Mouse (Mus musculus): ENCODE data around the gene Fbf1. TPM values are rescaled to one million over a fixed set of nuclear protein-coding genes. Genes with fewer than 3 reads are reported as not detected.

Gene Fbf1
- polyA plus RNA-seq, 1 experiment from 2014 or later, result 58.5 TPM

GRCm38 (mm10) chr11:116176010-116176409 lies 8.0 kb upstream of the Fbf1 start:
- no peak for ATAC-seq
- H3K27me3 ChIP-seq, result no peaks in the 10 kb centered on the region
- no peaks in the 10 kb centered on the region for H3K9me3 ChIP-seq (replicated peaks)
- peaks cover 95% of the 10 kb centered on the region for H3K36me3 ChIP-seq (ENCODE audit: poor library complexity, severe bottlenecking)
- 90% methylated on average over 7 of the region's 7 CpGs for WGBS
- H3K27ac ChIP-seq, result no peak overlapping the region
- no peaks in the 10 kb centered on the region for H3K4me1 ChIP-seq
- no peak overlapping the region for H3K4me2 ChIP-seq
- H3K9ac ChIP-seq, result no peak overlapping the region
- H3K4me3 ChIP-seq, result no peak overlapping the region

GRCm38 (mm10) chr11:116174775-116175448 lies 6.9 kb upstream of the Fbf1 start:
- Histone ChIP-seq H3K4me3 (no peak overlapping the region), H3K36me3 (ENCODE audit: poor library complexity, severe bottlenecking) (peaks cover 85% of the 10 kb centered on the region), H3K27ac (no peak overlapping the region), H3K9me3 (replicated peaks) (no peaks in the 10 kb centered on the region), H3K4me2 (no peak overlapping the region), H3K9ac (0 out of 2 replicates have a peak overlapping the region, but pooled peaks have one; percentile 12), H3K27me3 (no peaks in the 10 kb centered on the region), H3K4me1 (no peaks in the 10 kb centered on the region)
- ATAC-seq, result no peak
- 96% methylated on average over 22 of the region's 22 CpGs for whole genome bisulfite sequencing

DNA sequence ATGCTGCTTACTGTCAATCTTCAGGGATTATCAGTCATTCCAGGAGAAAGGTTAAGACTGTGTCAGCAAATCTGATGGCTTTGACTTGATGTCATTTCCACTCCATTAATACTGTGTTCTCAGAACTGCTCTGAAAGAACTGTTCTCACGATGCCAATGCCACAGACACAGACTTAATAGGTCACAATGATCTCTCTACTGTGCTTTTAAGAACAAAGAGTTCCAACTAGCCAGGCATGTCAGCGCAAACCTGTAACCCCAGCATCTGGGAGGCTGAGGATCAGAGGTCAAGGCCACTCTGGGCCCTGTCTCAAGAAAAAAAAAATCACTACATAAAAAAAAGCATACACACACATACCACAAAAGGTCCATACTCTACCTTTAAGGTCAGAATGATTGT lies 4.0 kb upstream of the Fbf1 start:
- H3K36me3 ChIP-seq (ENCODE audit: poor library complexity, severe bottlenecking), result peaks cover 58% of the 10 kb centered on the region
- H3K9me3 ChIP-seq (replicated peaks), result no peaks in the 10 kb centered on the region
- no peak for ATAC-seq
- no peak overlapping the region for H3K4me3 ChIP-seq
- peaks cover 9% of the 10 kb centered on the region for H3K4me1 ChIP-seq
- H3K9ac ChIP-seq, result no peak overlapping the region
- no peaks in the 10 kb centered on the region for H3K27me3 ChIP-seq
- WGBS, result 91% methylated on average over 2 of the region's 2 CpGs
- no peak overlapping the region for H3K27ac ChIP-seq
- no peak overlapping the region for H3K4me2 ChIP-seq

DNA sequence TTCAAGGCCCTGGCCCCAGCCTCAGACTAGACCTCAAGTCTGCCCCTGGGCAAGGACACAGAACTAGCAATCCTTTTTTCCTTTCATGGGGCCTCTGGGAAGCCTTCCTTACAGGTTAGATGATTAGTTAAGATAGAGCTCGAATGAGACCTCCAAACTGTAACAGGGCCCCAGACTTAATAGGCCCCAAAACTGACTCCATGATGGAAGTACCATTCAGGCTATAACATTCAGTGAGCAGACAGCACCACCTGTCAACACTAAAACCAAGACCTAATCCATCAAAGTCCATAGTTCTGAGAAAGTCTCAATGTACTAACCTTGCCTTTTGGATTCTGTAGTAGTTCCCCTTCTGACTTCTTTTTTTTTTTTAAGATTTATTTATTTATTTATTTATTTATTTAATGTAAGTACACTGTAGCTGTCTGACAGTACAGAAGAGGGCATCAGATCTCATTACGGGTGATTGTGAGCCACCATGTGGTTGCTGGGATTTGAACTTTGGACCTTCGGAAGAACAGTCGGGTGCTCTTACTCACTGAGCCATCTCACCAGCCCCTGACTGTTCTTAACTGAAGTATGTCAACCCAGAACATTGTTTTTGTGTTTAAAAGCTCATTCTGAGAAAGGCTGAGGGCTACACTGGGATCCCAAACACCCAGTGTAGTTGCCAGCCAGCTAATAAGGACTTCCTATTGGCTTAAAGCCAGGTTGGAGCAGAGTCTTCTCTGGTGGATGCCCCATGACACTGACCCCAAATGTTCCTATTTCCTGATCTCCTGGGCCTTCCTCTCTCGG lies 2.2 kb upstream of the Fbf1 start:
- 89% methylated on average over 5 of the region's 5 CpGs for WGBS
- Histone ChIP-seq H3K4me3 (no peak overlapping the region), H3K36me3 (ENCODE audit: poor library complexity, severe bottlenecking) (peaks cover 52% of the 10 kb centered on the region), H3K4me2 (no peak overlapping the region), H3K27ac (no peak overlapping the region), H3K27me3 (no peaks in the 10 kb centered on the region), H3K4me1 (peaks cover 24% of the 10 kb centered on the region), H3K9ac (no peak overlapping the region), H3K9me3 (replicated peaks) (no peaks in the 10 kb centered on the region)
- ATAC-seq, result no peak

DNA sequence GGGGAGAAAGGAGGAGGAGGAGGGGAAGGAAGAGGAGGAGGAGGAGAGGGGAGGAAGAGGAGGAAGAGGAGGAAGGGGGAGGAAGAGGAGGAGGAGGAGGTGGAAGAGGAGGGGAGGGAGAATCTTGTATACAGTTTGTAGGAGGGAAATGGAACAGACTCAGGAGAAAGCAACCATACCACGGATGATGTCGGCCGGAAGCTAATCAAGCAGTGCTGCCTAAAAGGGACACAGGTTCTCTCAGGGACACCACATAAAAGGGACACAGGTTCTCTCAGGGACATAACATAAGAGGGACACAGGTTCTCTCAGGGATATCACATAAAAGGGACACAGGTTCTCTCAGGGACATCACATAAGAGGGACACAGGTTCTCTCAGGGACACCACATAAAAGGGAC lies 1.2 kb upstream of the Fbf1 start:
- peaks cover 24% of the 10 kb centered on the region for H3K4me1 ChIP-seq
- no peak overlapping the region for H3K27ac ChIP-seq
- 92% methylated on average over 3 of the region's 3 CpGs for WGBS

DNA sequence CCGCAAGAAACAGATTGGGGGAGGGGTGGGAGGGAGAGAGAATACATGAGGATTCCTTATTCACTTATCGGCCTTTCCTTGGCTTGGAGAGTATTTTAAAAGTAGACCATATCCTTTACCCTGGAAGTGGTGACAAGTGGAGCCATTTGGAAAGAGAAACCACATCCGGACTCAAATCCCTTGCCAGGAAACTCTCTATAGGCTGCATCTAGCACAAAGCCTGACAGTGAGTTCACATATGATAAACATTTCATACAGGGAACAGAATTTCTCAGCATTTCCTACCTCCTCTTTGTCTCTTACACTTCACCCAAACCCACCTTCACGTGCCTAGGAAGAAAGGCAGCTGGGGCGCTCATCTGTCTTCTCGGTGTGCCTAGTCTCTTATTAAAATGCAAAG lies 734 bp downstream of the Fbf1 start:
- whole genome bisulfite sequencing, result 10% methylated on average over 6 of the region's 6 CpGs

More for the DNA sequence above, 1.2 kb upstream of the Fbf1 start:
- ATAC-seq, result no peak
- H3K27me3 ChIP-seq, result no peaks in the 10 kb centered on the region
- H3K9ac ChIP-seq, result no peak overlapping the region
- peaks cover 50% of the 10 kb centered on the region for H3K36me3 ChIP-seq (ENCODE audit: poor library complexity, severe bottlenecking)
- no peak overlapping the region for H3K4me3 ChIP-seq
- no peak overlapping the region for H3K4me2 ChIP-seq
- H3K9me3 ChIP-seq (replicated peaks), result no peaks in the 10 kb centered on the region

GRCm38 (mm10) chr11:116163002-116163401 lies 5.0 kb downstream of the Fbf1 start:
- WGBS, result 23% methylated on average over 9 of the region's 9 CpGs
- H3K27ac ChIP-seq, result no peak overlapping the region; the same call in 1 of the 2 replicates
- peaks cover 74% of the 10 kb centered on the region for H3K36me3 ChIP-seq (ENCODE audit: poor library complexity, severe bottlenecking)
- ATAC-seq, result no peak
- H3K4me2 ChIP-seq, result 0 out of 2 replicates have a peak overlapping the region, but pooled peaks have one; percentile 4
- 0 out of 2 replicates have a peak overlapping the region, but pooled peaks have one; percentile 8 for H3K9ac ChIP-seq
- H3K4me1 ChIP-seq, result peaks cover 38% of the 10 kb centered on the region
- H3K9me3 ChIP-seq (replicated peaks), result no peaks in the 10 kb centered on the region
- no peak overlapping the region for H3K4me3 ChIP-seq
- H3K27me3 ChIP-seq, result no peaks in the 10 kb centered on the region

More for the DNA sequence above, 734 bp downstream of the Fbf1 start:
- peaks cover 47% of the 10 kb centered on the region for H3K36me3 ChIP-seq (ENCODE audit: poor library complexity, severe bottlenecking)
- peak overlapping the region; percentile 76 for H3K4me3 ChIP-seq
- H3K4me2 ChIP-seq, result peak overlapping the region; percentile 75
- peaks cover 36% of the 10 kb centered on the region for H3K4me1 ChIP-seq
- no peaks in the 10 kb centered on the region for H3K9me3 ChIP-seq (replicated peaks)
- H3K27ac ChIP-seq, result peak overlapping the region; percentile 91
- no peaks in the 10 kb centered on the region for H3K27me3 ChIP-seq
- ATAC-seq, result no peak
- peak overlapping the region; percentile 88 for H3K9ac ChIP-seq

GRCm38 (mm10) chr11:116162146-116162545 lies 5.8 kb downstream of the Fbf1 start:
- Histone ChIP-seq H3K4me2 (no peak overlapping the region), H3K4me3 (no peak overlapping the region), H3K4me1 (peaks cover 37% of the 10 kb centered on the region), H3K27ac (peak overlapping the region; percentile 55; the same call in 1 of the 2 replicates), H3K36me3 (ENCODE audit: poor library complexity, severe bottlenecking) (peaks cover 83% of the 10 kb centered on the region), H3K9me3 (replicated peaks) (no peaks in the 10 kb centered on the region), H3K9ac (no peak overlapping the region), H3K27me3 (no peaks in the 10 kb centered on the region)
- 0 out of 2 replicates have a peak, but pooled peaks have one; percentile 53 for ATAC-seq
- WGBS, result 58% methylated on average over 10 of the region's 10 CpGs

GRCm38 (mm10) chr11:116161312-116161711 lies 6.7 kb downstream of the Fbf1 start:
- WGBS, result 73% methylated on average over 12 of the region's 12 CpGs
- no peaks in the 10 kb centered on the region for H3K27me3 ChIP-seq
- no peak overlapping the region for H3K4me3 ChIP-seq
- peaks cover 28% of the 10 kb centered on the region for H3K4me1 ChIP-seq
- H3K27ac ChIP-seq, result no peak overlapping the region
- H3K9me3 ChIP-seq (replicated peaks), result no peaks in the 10 kb centered on the region
- H3K4me2 ChIP-seq, result no peak overlapping the region
- H3K36me3 ChIP-seq (ENCODE audit: poor library complexity, severe bottlenecking), result peaks cover 89% of the 10 kb centered on the region
- ATAC-seq, result no peak
- no peak overlapping the region for H3K9ac ChIP-seq

- H3K4me2 ChIP-seq, result no peak overlapping the region
- ATAC-seq, result no peak
- H3K9me3 ChIP-seq (replicated peaks), result no peaks in the 10 kb centered on the region
- H3K36me3 ChIP-seq (ENCODE audit: poor library complexity, severe bottlenecking), result peaks cover 100% of the 10 kb centered on the region
- no peak overlapping the region for H3K9ac ChIP-seq
- no peaks in the 10 kb centered on the region for H3K4me1 ChIP-seq
- no peaks in the 10 kb centered on the region for H3K27me3 ChIP-seq
- no peak overlapping the region for H3K4me3 ChIP-seq
- WGBS, result 97% methylated on average over 2 of the region's 2 CpGs
- H3K27ac ChIP-seq, result no peak overlapping the region
Measured at GRCm38 (mm10) chr11:116150960-116151359, 17.0 kb downstream of the Fbf1 start.

GRCm38 (mm10) chr11:116149341-116149740 lies 18.6 kb downstream of the Fbf1 start:
- no peak overlapping the region for H3K4me3 ChIP-seq
- H3K27ac ChIP-seq, result no peak overlapping the region
- no peaks in the 10 kb centered on the region for H3K4me1 ChIP-seq
- peaks cover 100% of the 10 kb centered on the region for H3K36me3 ChIP-seq (ENCODE audit: poor library complexity, severe bottlenecking)
- H3K9me3 ChIP-seq (replicated peaks), result no peaks in the 10 kb centered on the region
- 86% methylated on average over 6 of the region's 6 CpGs for WGBS
- H3K27me3 ChIP-seq, result no peaks in the 10 kb centered on the region
- no peak overlapping the region for H3K4me2 ChIP-seq
- H3K9ac ChIP-seq, result no peak overlapping the region
- ATAC-seq, result no peak

GRCm38 (mm10) chr11:116148761-116149221 lies 19.2 kb downstream of the Fbf1 start:
- no peak overlapping the region for H3K9ac ChIP-seq
- H3K4me2 ChIP-seq, result no peak overlapping the region
- no peaks in the 10 kb centered on the region for H3K4me1 ChIP-seq
- H3K36me3 ChIP-seq (ENCODE audit: poor library complexity, severe bottlenecking), result peaks cover 100% of the 10 kb centered on the region
- H3K27ac ChIP-seq, result no peak overlapping the region
- WGBS, result 64% methylated on average over 20 of the region's 20 CpGs
- H3K27me3 ChIP-seq, result no peaks in the 10 kb centered on the region
- ATAC-seq, result no peak
- H3K4me3 ChIP-seq, result no peak overlapping the region
- no peaks in the 10 kb centered on the region for H3K9me3 ChIP-seq (replicated peaks)

All from forebrain, embryonic 13.5 days (tissue).